ENCODE assay signal across 9 mouse cellular contexts in the genomic region with DNA sequence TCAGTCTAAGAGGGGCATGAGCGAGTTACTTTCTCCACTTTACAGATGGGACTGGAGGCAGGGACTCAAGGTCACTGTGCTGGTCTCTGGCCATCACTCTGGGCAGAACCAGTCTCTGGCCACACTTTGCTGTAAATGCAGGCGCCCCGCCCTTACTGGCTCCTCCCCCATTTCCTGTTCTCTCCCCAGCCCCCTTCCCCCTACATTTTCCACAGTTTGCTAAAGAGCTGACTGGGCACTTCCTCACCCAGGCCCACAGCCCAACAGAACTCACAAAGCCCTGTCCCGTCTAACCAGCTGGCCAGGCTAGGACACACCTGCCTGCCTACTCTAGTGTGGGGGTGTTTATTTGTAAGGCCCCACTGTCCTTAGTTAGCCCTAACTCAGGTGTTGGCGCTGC. TPM values are rescaled to one million over a fixed set of nuclear protein-coding genes. Genes with fewer than 3 reads are reported as not detected.
A peak's percentile ranks its signal among the peaks of the same experiment; 100 is the strongest.
DNase-seq lines count a peak whose midpoint lies in the region; ATAC-seq and TF ChIP-seq lines count a peak whose summit lies in the region.
"Had no signal": no experiment of that assay in that cellular context is flagged by ENCODE, and none has a peak within 500 bp of the region (broad histone marks: within the 10 kb centered on the region; RNA-seq: fewer than 3 reads in every experiment).

No protein-coding gene starts in this region.

- no peak overlapping the region for H3K9ac ChIP-seq in hindbrain, postnatal 0 days (replicated peaks; ENCODE audit: low read length)
- H3K9ac ChIP-seq in lung, embryonic 15.5 days, result no peak overlapping the region
- H3K9ac ChIP-seq in stomach, postnatal 0 days (ENCODE audit: low read length), result no peak overlapping the region
- H3K9ac ChIP-seq: midbrain, embryonic 12.5 days had no signal

- H3K4me1 ChIP-seq in hindbrain, embryonic 10.5 days (replicated peaks), result peaks cover 40% of the 10 kb centered on the region
- peaks cover 26% of the 10 kb centered on the region for H3K4me1 ChIP-seq in hindbrain, postnatal 0 days (ENCODE audit: insufficient read depth, low read length)
- H3K4me1 ChIP-seq in embryonic fibroblast, embryonic 13.5 days (ENCODE audit: control insufficient read depth, insufficient read depth, low read length), result peaks cover 69% of the 10 kb centered on the region
- H3K4me1 ChIP-seq in kidney, adult 2 months (ENCODE audit: control insufficient read depth, insufficient read depth, low read length), result no peaks in the 10 kb centered on the region
- peaks cover 54% of the 10 kb centered on the region for H3K4me1 ChIP-seq in lung, embryonic 15.5 days
- H3K4me1 ChIP-seq in stomach, postnatal 0 days (replicated peaks; ENCODE audit: control insufficient read depth, insufficient read depth), result peaks cover 4% of the 10 kb centered on the region

- ATAC-seq in hindbrain, postnatal 0 days, result no peak
- ATAC-seq in lung, embryonic 15.5 days (ENCODE audit: borderline replicate concordance, extremely low read depth, low FRiP score, low TSS enrichment), result peak; percentile 73
- ATAC-seq in stomach, postnatal 0 days (ENCODE audit: low FRiP score, low TSS enrichment), result peak; percentile 60; the same call in 1 of the 2 replicates

- no peak for TF ChIP-seq CTCF in hindbrain, postnatal 0 days (IDR thresholded peaks at IDR 0.05; ENCODE audit: low read depth)
- no peak for TF ChIP-seq CTCF in embryonic fibroblast, embryonic 13.5 days (IDR thresholded peaks at IDR 0.05; ENCODE audit: borderline replicate concordance, insufficient read depth, low read length)
- TF ChIP-seq CTCF in kidney, adult 2 months (conservative IDR thresholded peaks at IDR 0.05; ENCODE audit: insufficient read depth, insufficient read length, low read depth, low read length), result no peak
- TF ChIP-seq CTCF in stomach, postnatal 0 days (IDR thresholded peaks at IDR 0.05; ENCODE audit: low read depth), result no peak

- H3K4me3 ChIP-seq in hindbrain, embryonic 10.5 days, result no peak overlapping the region
- no peak overlapping the region for H3K4me3 ChIP-seq in hindbrain, postnatal 0 days (ENCODE audit: low read length)
- H3K4me3 ChIP-seq in embryonic fibroblast, embryonic 13.5 days (ENCODE audit: insufficient read depth, low read length), result no peak overlapping the region
- no peak overlapping the region for H3K4me3 ChIP-seq in kidney, adult 2 months (ENCODE audit: insufficient read depth, low read depth, low read length)
- no peak overlapping the region for H3K4me3 ChIP-seq in lung, embryonic 15.5 days
- no peak overlapping the region for H3K4me3 ChIP-seq in stomach, postnatal 0 days (ENCODE audit: low read depth, low read length)
- H3K4me3 ChIP-seq: midbrain, embryonic 12.5 days had no signal

- 0 out of 2 replicates have a peak, but pooled peaks cover 5% of the 10 kb centered on the region for H3K36me3 ChIP-seq in hindbrain, embryonic 10.5 days
- no peaks in the 10 kb centered on the region for H3K36me3 ChIP-seq in hindbrain, postnatal 0 days (ENCODE audit: insufficient read depth, low read length)
- H3K36me3 ChIP-seq in kidney, adult 2 months (ENCODE audit: control insufficient read depth, insufficient read depth, low read length), result no peaks in the 10 kb centered on the region
- no peaks in the 10 kb centered on the region for H3K36me3 ChIP-seq in lung, embryonic 15.5 days
- H3K36me3 ChIP-seq in stomach, postnatal 0 days (ENCODE audit: control insufficient read depth, insufficient read depth, low read length), result no peaks in the 10 kb centered on the region
- H3K36me3 ChIP-seq: midbrain, embryonic 12.5 days had no signal

- H3K9me3 ChIP-seq in hindbrain, embryonic 10.5 days, result no peaks in the 10 kb centered on the region
- H3K9me3 ChIP-seq in hindbrain, postnatal 0 days (ENCODE audit: low read length), result no peaks in the 10 kb centered on the region
- H3K9me3 ChIP-seq in lung, embryonic 15.5 days, result no peaks in the 10 kb centered on the region
- no peaks in the 10 kb centered on the region for H3K9me3 ChIP-seq in stomach, postnatal 0 days (ENCODE audit: control insufficient read depth, low read length)
- H3K9me3 ChIP-seq: midbrain, embryonic 12.5 days had no signal

- no peak for DNase-seq in hindbrain, embryonic 10.5 days (ENCODE audit: low spot score)
- DNase-seq in hindbrain, postnatal 0 days (ENCODE audit: low spot score), result no peak
- DNase-seq in kidney, adult 2 months, result peak; percentile 61
- DNase-seq in stomach, postnatal 0 days (ENCODE audit: low spot score), result peak; percentile 58
- no peak for DNase-seq in right cerebral cortex, postnatal 14 days
- no peak for DNase-seq in right cerebral cortex, postnatal 25 days

- H3K27me3 ChIP-seq in hindbrain, embryonic 10.5 days (ENCODE audit: insufficient read depth, poor library complexity, severe bottlenecking), result peaks cover 4% of the 10 kb centered on the region
- no peaks in the 10 kb centered on the region for H3K27me3 ChIP-seq in hindbrain, postnatal 0 days (ENCODE audit: insufficient read depth, low read length)
- no peaks in the 10 kb centered on the region for H3K27me3 ChIP-seq in kidney, adult 2 months (replicated peaks; ENCODE audit: control insufficient read depth, insufficient read depth, low read length)
- no peaks in the 10 kb centered on the region for H3K27me3 ChIP-seq in lung, embryonic 15.5 days
- H3K27me3 ChIP-seq in stomach, postnatal 0 days (ENCODE audit: control insufficient read depth, insufficient read depth, low read length), result no peaks in the 10 kb centered on the region

- peak overlapping the region; percentile 56 for H3K27ac ChIP-seq in hindbrain, embryonic 10.5 days
- H3K27ac ChIP-seq in hindbrain, postnatal 0 days, result no peak overlapping the region
- peak overlapping the region; percentile 70 for H3K27ac ChIP-seq in embryonic fibroblast, embryonic 13.5 days (ENCODE audit: insufficient read depth, low read length)
- peak overlapping the region; percentile 62 for H3K27ac ChIP-seq in kidney, adult 2 months (ENCODE audit: insufficient read depth, low read depth, low read length)
- peak overlapping the region; percentile 61 for H3K27ac ChIP-seq in lung, embryonic 15.5 days
- peak overlapping the region; percentile 74 for H3K27ac ChIP-seq in stomach, postnatal 0 days (replicated peaks)
- H3K27ac ChIP-seq: midbrain, embryonic 12.5 days had no signal

- no peak for TF ChIP-seq EP300 in stomach, postnatal 0 days (optimal IDR thresholded peaks at IDR 0.05)

- H3K4me2 ChIP-seq in hindbrain, postnatal 0 days (ENCODE audit: low read depth, low read length), result no peak overlapping the region
- no peak overlapping the region for H3K4me2 ChIP-seq in lung, embryonic 15.5 days
- 0 out of 2 replicates have a peak overlapping the region, but pooled peaks have one; percentile 0 for H3K4me2 ChIP-seq in stomach, postnatal 0 days (replicated peaks; ENCODE audit: low read depth)
- H3K4me2 ChIP-seq: midbrain, embryonic 12.5 days had no signal

- TF ChIP-seq POLR2A in embryonic fibroblast, embryonic 13.5 days (IDR thresholded peaks at IDR 0.05; ENCODE audit: low read depth, low read length), result no peak
- no peak for TF ChIP-seq POLR2A in kidney, adult 2 months (IDR thresholded peaks at IDR 0.05; ENCODE audit: low read depth, low read length)

- WGBS in hindbrain, embryonic 10.5 days, result 75% methylated on average over 5 of the region's 5 CpGs
- WGBS in hindbrain, postnatal 0 days, result 80% methylated on average over 5 of the region's 5 CpGs
- 62% methylated on average over 5 of the region's 5 CpGs for WGBS in kidney, adult 2 months
- 38% methylated on average over 5 of the region's 5 CpGs for WGBS in lung, embryonic 15.5 days
- 39% methylated on average over 5 of the region's 5 CpGs for WGBS in stomach, postnatal 0 days

RNA-seq across cellular contexts. Expression of a gene that starts 6.6 kb away (rescaled TPM):
- 0.19 and 0.21 TPM in 2 replicates for polyA plus RNA-seq in hindbrain, embryonic 10.5 days (2016; fragmentation: Nextera tagmentation; extraction: Ambion mirVana)
- 0.31 and 1.2 TPM in 2 replicates for total RNA-seq in hindbrain, postnatal 0 days (2014; rRNA removed)
- polyA plus RNA-seq in hindbrain, postnatal 0 days (2015; fragmentation: Nextera tagmentation; extraction: Ambion mirVana), result 0.20 and 0.47 TPM in 2 replicates
- 5.2 and 6.1 TPM in 2 replicates for polyA plus RNA-seq in embryonic fibroblast, embryonic 13.5 days (2011; ENCODE audit: insufficient read length, low read depth, missing spikeins)
- 0.06 and 0.07 TPM in 2 replicates for polyA plus RNA-seq in kidney, adult 2 months (2012; rRNA removed)
- polyA plus RNA-seq in lung, embryonic 15.5 days (2015; fragmentation: Nextera tagmentation; extraction: Ambion mirVana), result 0.33 and 0.56 TPM in 2 replicates
- 0.51 and 0.53 TPM in 2 replicates for polyA plus RNA-seq in stomach, postnatal 0 days (2015; fragmentation: Nextera tagmentation; extraction: Ambion mirVana)

RNA-seq across cellular contexts. Expression of a gene that starts 6.7 kb away (rescaled TPM):
- 28.6 and 36.3 TPM in 2 replicates for polyA plus RNA-seq in hindbrain, embryonic 10.5 days (2016; fragmentation: Nextera tagmentation; extraction: Ambion mirVana)
- 164 and 170 TPM in 2 replicates for total RNA-seq in hindbrain, postnatal 0 days (2014; rRNA removed)
- polyA plus RNA-seq in hindbrain, postnatal 0 days (2015; fragmentation: Nextera tagmentation; extraction: Ambion mirVana), result 102 and 118 TPM in 2 replicates
- 967 and 1,083 TPM in 2 replicates for polyA plus RNA-seq in embryonic fibroblast, embryonic 13.5 days (2011; ENCODE audit: insufficient read length, low read depth, missing spikeins)
- polyA plus RNA-seq in kidney, adult 2 months (2012; rRNA removed), result 78.7 and 83.3 TPM in 2 replicates
- 79.1 and 79.8 TPM in 2 replicates for polyA plus RNA-seq in lung, embryonic 15.5 days (2015; fragmentation: Nextera tagmentation; extraction: Ambion mirVana)
- polyA plus RNA-seq in stomach, postnatal 0 days (2015; fragmentation: Nextera tagmentation; extraction: Ambion mirVana), result 72.7 and 77.2 TPM in 2 replicates

RNA-seq across cellular contexts. Expression of a gene that starts 53.0 kb away (rescaled TPM):
- 1.8 and 2.0 TPM in 2 replicates for polyA plus RNA-seq in hindbrain, embryonic 10.5 days (2016; fragmentation: Nextera tagmentation; extraction: Ambion mirVana)
- 25.5 and 30.6 TPM in 2 replicates for total RNA-seq in hindbrain, postnatal 0 days (2014; rRNA removed)
- polyA plus RNA-seq in hindbrain, postnatal 0 days (2015; fragmentation: Nextera tagmentation; extraction: Ambion mirVana), result 15.4 and 18.5 TPM in 2 replicates
- 116 and 144 TPM in 2 replicates for polyA plus RNA-seq in embryonic fibroblast, embryonic 13.5 days (2011; ENCODE audit: insufficient read length, low read depth, missing spikeins)
- 360 and 363 TPM in 2 replicates for polyA plus RNA-seq in kidney, adult 2 months (2012; rRNA removed)
- 4.9 and 6.9 TPM in 2 replicates for polyA plus RNA-seq in lung, embryonic 15.5 days (2015; fragmentation: Nextera tagmentation; extraction: Ambion mirVana)
- polyA plus RNA-seq in stomach, postnatal 0 days (2015; fragmentation: Nextera tagmentation; extraction: Ambion mirVana), result 142 and 144 TPM in 2 replicates

RNA-seq across cellular contexts. Expression of a gene that starts 58.8 kb away (rescaled TPM):
- polyA plus RNA-seq in hindbrain, embryonic 10.5 days (2016; fragmentation: Nextera tagmentation; extraction: Ambion mirVana), result 18.9 and 21.6 TPM in 2 replicates
- 19.7 and 20.6 TPM in 2 replicates for total RNA-seq in hindbrain, postnatal 0 days (2014; rRNA removed)
- 12.6 and 12.8 TPM in 2 replicates for polyA plus RNA-seq in hindbrain, postnatal 0 days (2015; fragmentation: Nextera tagmentation; extraction: Ambion mirVana)
- polyA plus RNA-seq in embryonic fibroblast, embryonic 13.5 days (2011; ENCODE audit: insufficient read length, low read depth, missing spikeins), result 19.4 and 21.6 TPM in 2 replicates
- 11.2 and 12.3 TPM in 2 replicates for polyA plus RNA-seq in kidney, adult 2 months (2012; rRNA removed)
- 17.7 and 19.4 TPM in 2 replicates for polyA plus RNA-seq in lung, embryonic 15.5 days (2015; fragmentation: Nextera tagmentation; extraction: Ambion mirVana)
- polyA plus RNA-seq in stomach, postnatal 0 days (2015; fragmentation: Nextera tagmentation; extraction: Ambion mirVana), result 8.1 and 8.9 TPM in 2 replicates

Comparison
In these comparisons a context has a peak if more than half of its experiments do, and no peak if none do; other contexts are left out.
1. DNase-seq: peak in kidney, adult 2 months (single experiment) and stomach, postnatal 0 days (single experiment); none in hindbrain, embryonic 10.5 days (single experiment), hindbrain, postnatal 0 days (single experiment), right cerebral cortex, postnatal 14 days (single experiment) and right cerebral cortex, postnatal 25 days (single experiment).